Mouse (Mus musculus): ENCODE results near the gene Dcaf4. TPM values are rescaled to one million over a fixed set of nuclear protein-coding genes. Genes with fewer than 3 reads are reported as not detected.

Gene Dcaf4
- polyA plus RNA-seq, 1 experiment from 2014 or later = 35.7 TPM

- Histone ChIP-seq H3K27me3 (ENCODE audit: control insufficient read depth, insufficient read depth, low read length) (no peaks in the 10 kb centered on the region), H3K9ac (replicated peaks; ENCODE audit: low read depth, low read length) (no peak overlapping the region)
- no peak for ATAC-seq (ENCODE audit: insufficient number of reproducible peaks, insufficient read depth, low FRiP score, low read depth)
Observed at GRCm38 (mm10) chr12:83523892-83524291, 3.6 kb downstream of the Dcaf4 start.

GRCm38 (mm10) chr12:83524329-83524728, 4.1 kb downstream of the Dcaf4 start:
- Histone ChIP-seq H3K9ac (replicated peaks; ENCODE audit: low read depth, low read length) (no peak overlapping the region), H3K4me1 (ENCODE audit: control insufficient read depth, insufficient read depth, low read length) (peaks cover 7% of the 10 kb centered on the region), H3K36me3 (ENCODE audit: control insufficient read depth, insufficient read depth, low read length) (no peaks in the 10 kb centered on the region; the same call in 1 of the 2 replicates), H3K27me3 (ENCODE audit: control insufficient read depth, insufficient read depth, low read length) (no peaks in the 10 kb centered on the region), H3K4me3 (ENCODE audit: low read depth, low read length) (no peak overlapping the region), H3K9me3 (ENCODE audit: control insufficient read depth, low read depth, low read length) (no peaks in the 10 kb centered on the region), H3K4me2 (replicated peaks; ENCODE audit: low read depth, low read length) (no peak overlapping the region), H3K27ac (ENCODE audit: low read length) (no peak overlapping the region)
- 87% methylated on average over 5 of the region's 5 CpGs for WGBS
- ATAC-seq (ENCODE audit: insufficient number of reproducible peaks, insufficient read depth, low FRiP score, low read depth) = no peak

More at GRCm38 (mm10) chr12:83523892-83524291, 3.6 kb downstream of the Dcaf4 start:
- no peaks in the 10 kb centered on the region for H3K9me3 ChIP-seq (ENCODE audit: control insufficient read depth, low read depth, low read length)
- H3K4me3 ChIP-seq (ENCODE audit: low read depth, low read length) = no peak overlapping the region
- 72% methylated on average over 4 of the region's 4 CpGs for WGBS
- no peaks in the 10 kb centered on the region; the same call in 1 of the 2 replicates for H3K36me3 ChIP-seq (ENCODE audit: control insufficient read depth, insufficient read depth, low read length)
- no peak overlapping the region for H3K4me2 ChIP-seq (replicated peaks; ENCODE audit: low read depth, low read length)
- H3K4me1 ChIP-seq (ENCODE audit: control insufficient read depth, insufficient read depth, low read length) = peaks cover 7% of the 10 kb centered on the region
- no peak overlapping the region for H3K27ac ChIP-seq (ENCODE audit: low read length)

- WGBS = 76% methylated on average over 18 of the region's 18 CpGs
- Histone ChIP-seq H3K27ac (ENCODE audit: low read length) (peak overlapping the region; percentile 39; the same call in 1 of the 2 replicates), H3K4me2 (replicated peaks; ENCODE audit: low read depth, low read length) (no peak overlapping the region), H3K27me3 (ENCODE audit: control insufficient read depth, insufficient read depth, low read length) (no peaks in the 10 kb centered on the region), H3K9ac (replicated peaks; ENCODE audit: low read depth, low read length) (no peak overlapping the region), H3K36me3 (ENCODE audit: control insufficient read depth, insufficient read depth, low read length) (peaks cover 3% of the 10 kb centered on the region; the same call in 1 of the 2 replicates), H3K4me3 (ENCODE audit: low read depth, low read length) (no peak overlapping the region), H3K4me1 (ENCODE audit: control insufficient read depth, insufficient read depth, low read length) (peaks cover 5% of the 10 kb centered on the region), H3K9me3 (ENCODE audit: control insufficient read depth, low read depth, low read length) (no peaks in the 10 kb centered on the region)
- no peak for ATAC-seq (ENCODE audit: insufficient number of reproducible peaks, insufficient read depth, low FRiP score, low read depth)
Observed at GRCm38 (mm10) chr12:83525822-83526544, 5.7 kb downstream of the Dcaf4 start.

- H3K36me3 ChIP-seq (ENCODE audit: control insufficient read depth, insufficient read depth, low read length) = peaks cover 6% of the 10 kb centered on the region; the same call in 1 of the 2 replicates
- H3K9me3 ChIP-seq (ENCODE audit: control insufficient read depth, low read depth, low read length) = no peaks in the 10 kb centered on the region
- no peak overlapping the region for H3K4me3 ChIP-seq (ENCODE audit: low read depth, low read length)
- H3K27me3 ChIP-seq (ENCODE audit: control insufficient read depth, insufficient read depth, low read length) = no peaks in the 10 kb centered on the region
- ATAC-seq (ENCODE audit: insufficient number of reproducible peaks, insufficient read depth, low FRiP score, low read depth) = no peak
- WGBS = 59% methylated on average over 6 of the region's 6 CpGs
- no peaks in the 10 kb centered on the region for H3K4me1 ChIP-seq (ENCODE audit: control insufficient read depth, insufficient read depth, low read length)
- H3K9ac ChIP-seq (replicated peaks; ENCODE audit: low read depth, low read length) = no peak overlapping the region
- no peak overlapping the region for H3K27ac ChIP-seq (ENCODE audit: low read length)
- H3K4me2 ChIP-seq (replicated peaks; ENCODE audit: low read depth, low read length) = no peak overlapping the region
Observed at GRCm38 (mm10) chr12:83527816-83528215, 7.5 kb downstream of the Dcaf4 start.

- WGBS = 88% methylated on average over 5 of the region's 5 CpGs
- Histone ChIP-seq H3K27ac (ENCODE audit: low read length) (no peak overlapping the region), H3K9ac (replicated peaks; ENCODE audit: low read depth, low read length) (no peak overlapping the region), H3K36me3 (ENCODE audit: control insufficient read depth, insufficient read depth, low read length) (peaks cover 6% of the 10 kb centered on the region; the same call in 1 of the 2 replicates), H3K4me2 (replicated peaks; ENCODE audit: low read depth, low read length) (no peak overlapping the region), H3K27me3 (ENCODE audit: control insufficient read depth, insufficient read depth, low read length) (no peaks in the 10 kb centered on the region), H3K4me3 (ENCODE audit: low read depth, low read length) (no peak overlapping the region), H3K4me1 (ENCODE audit: control insufficient read depth, insufficient read depth, low read length) (no peaks in the 10 kb centered on the region), H3K9me3 (ENCODE audit: control insufficient read depth, low read depth, low read length) (no peaks in the 10 kb centered on the region)
- ATAC-seq (ENCODE audit: insufficient number of reproducible peaks, insufficient read depth, low FRiP score, low read depth) = no peak
Observed at GRCm38 (mm10) chr12:83528665-83529064, 8.4 kb downstream of the Dcaf4 start.

- no peaks in the 10 kb centered on the region for H3K9me3 ChIP-seq (ENCODE audit: control insufficient read depth, low read depth, low read length)
- no peaks in the 10 kb centered on the region for H3K27me3 ChIP-seq (ENCODE audit: control insufficient read depth, insufficient read depth, low read length)
- no peak for ATAC-seq (ENCODE audit: insufficient number of reproducible peaks, insufficient read depth, low FRiP score, low read depth)
- H3K9ac ChIP-seq (replicated peaks; ENCODE audit: low read depth, low read length) = no peak overlapping the region
- 87% methylated on average over 6 of the region's 6 CpGs for WGBS
- H3K4me3 ChIP-seq (ENCODE audit: low read depth, low read length) = no peak overlapping the region
- H3K4me1 ChIP-seq (ENCODE audit: control insufficient read depth, insufficient read depth, low read length) = no peaks in the 10 kb centered on the region
- H3K36me3 ChIP-seq (ENCODE audit: control insufficient read depth, insufficient read depth, low read length) = peaks cover 19% of the 10 kb centered on the region
- no peak overlapping the region for H3K27ac ChIP-seq (ENCODE audit: low read length)
- no peak overlapping the region for H3K4me2 ChIP-seq (replicated peaks; ENCODE audit: low read depth, low read length)
Observed at GRCm38 (mm10) chr12:83531992-83532391, 11.7 kb downstream of the Dcaf4 start.

GRCm38 (mm10) chr12:83532966-83533365, 12.7 kb downstream of the Dcaf4 start:
- WGBS = 86% methylated on average over 3 of the region's 3 CpGs
- no peak overlapping the region for H3K4me3 ChIP-seq (ENCODE audit: low read depth, low read length)
- ATAC-seq (ENCODE audit: insufficient number of reproducible peaks, insufficient read depth, low FRiP score, low read depth) = no peak

GRCm38 (mm10) chr12:83534190-83534589, 13.9 kb downstream of the Dcaf4 start:
- Histone ChIP-seq H3K4me2 (replicated peaks; ENCODE audit: low read depth, low read length) (no peak overlapping the region), H3K36me3 (ENCODE audit: control insufficient read depth, insufficient read depth, low read length) (peaks cover 23% of the 10 kb centered on the region), H3K4me1 (ENCODE audit: control insufficient read depth, insufficient read depth, low read length) (no peaks in the 10 kb centered on the region), H3K9me3 (ENCODE audit: control insufficient read depth, low read depth, low read length) (no peaks in the 10 kb centered on the region), H3K4me3 (ENCODE audit: low read depth, low read length) (no peak overlapping the region), H3K9ac (replicated peaks; ENCODE audit: low read depth, low read length) (no peak overlapping the region), H3K27ac (ENCODE audit: low read length) (no peak overlapping the region), H3K27me3 (ENCODE audit: control insufficient read depth, insufficient read depth, low read length) (no peaks in the 10 kb centered on the region)
- 78% methylated on average over 3 of the region's 3 CpGs for WGBS
- no peak for ATAC-seq (ENCODE audit: insufficient number of reproducible peaks, insufficient read depth, low FRiP score, low read depth)

More at GRCm38 (mm10) chr12:83532966-83533365, 12.7 kb downstream of the Dcaf4 start:
- Histone ChIP-seq H3K27me3 (ENCODE audit: control insufficient read depth, insufficient read depth, low read length) (no peaks in the 10 kb centered on the region), H3K9me3 (ENCODE audit: control insufficient read depth, low read depth, low read length) (no peaks in the 10 kb centered on the region), H3K4me2 (replicated peaks; ENCODE audit: low read depth, low read length) (no peak overlapping the region), H3K9ac (replicated peaks; ENCODE audit: low read depth, low read length) (no peak overlapping the region), H3K4me1 (ENCODE audit: control insufficient read depth, insufficient read depth, low read length) (no peaks in the 10 kb centered on the region), H3K27ac (ENCODE audit: low read length) (no peak overlapping the region), H3K36me3 (ENCODE audit: control insufficient read depth, insufficient read depth, low read length) (peaks cover 23% of the 10 kb centered on the region)
